Mouse (Mus musculus): ENCODE results near the gene Gm20696. TPM values are rescaled to one million over a fixed set of nuclear protein-coding genes. Genes with fewer than 3 reads are reported as not detected.

Gm20696 gene
- polyA plus RNA-seq, 1 experiment from 2014 or later: 1.9 TPM

- 54% methylated on average over 4 of the region's 4 CpGs for WGBS
These were observed 291.2 kb downstream of the Gm20696 start for GRCm38 (mm10) chr6:99375376-99375775.

GRCm38 (mm10) chr6:99374448-99375271 is 291.9 kb downstream of the Gm20696 start:
- no peaks in the 10 kb centered on the region for H3K27me3 ChIP-seq (ENCODE audit: control insufficient read depth, insufficient read depth, low read length)
- peak overlapping the region; percentile 40; the same call in 1 of the 2 replicates for H3K9ac ChIP-seq (ENCODE audit: low read length)
- H3K4me2 ChIP-seq (ENCODE audit: low read depth, low read length): no peak overlapping the region
- peaks cover 32% of the 10 kb centered on the region for H3K4me1 ChIP-seq (ENCODE audit: control insufficient read depth, insufficient read depth, low read length)
- H3K9me3 ChIP-seq (replicated peaks; ENCODE audit: control insufficient read depth, low read length): no peaks in the 10 kb centered on the region
- H3K4me3 ChIP-seq (replicated peaks; ENCODE audit: low read length): no peak overlapping the region
- H3K27ac ChIP-seq (ENCODE audit: low read length): peak overlapping the region; percentile 56
- H3K36me3 ChIP-seq (ENCODE audit: control insufficient read depth, insufficient read depth, low read length): no peaks in the 10 kb centered on the region
- WGBS: 57% methylated on average over 19 of the region's 19 CpGs
- ATAC-seq (ENCODE audit: insufficient read depth, low FRiP score): peak; percentile 63

More at GRCm38 (mm10) chr6:99375376-99375775, 291.2 kb downstream of the Gm20696 start:
- no peak overlapping the region for H3K4me3 ChIP-seq (replicated peaks; ENCODE audit: low read length)
- peak overlapping the region; percentile 78 for H3K27ac ChIP-seq (ENCODE audit: low read length)
- H3K4me2 ChIP-seq (ENCODE audit: low read depth, low read length): no peak overlapping the region
- no peaks in the 10 kb centered on the region for H3K9me3 ChIP-seq (replicated peaks; ENCODE audit: control insufficient read depth, low read length)
- peaks cover 32% of the 10 kb centered on the region; the same call in 1 of the 2 replicates for H3K4me1 ChIP-seq (ENCODE audit: control insufficient read depth, insufficient read depth, low read length)
- no peaks in the 10 kb centered on the region for H3K27me3 ChIP-seq (ENCODE audit: control insufficient read depth, insufficient read depth, low read length)
- 0 out of 2 replicates have a peak, but pooled peaks have one; percentile 43 for ATAC-seq (ENCODE audit: insufficient read depth, low FRiP score)
- H3K36me3 ChIP-seq (ENCODE audit: control insufficient read depth, insufficient read depth, low read length): no peaks in the 10 kb centered on the region
- peak overlapping the region; percentile 19; the same call in 1 of the 2 replicates for H3K9ac ChIP-seq (ENCODE audit: low read length)

GRCm38 (mm10) chr6:99372427-99372826 is 294.2 kb downstream of the Gm20696 start:
- 67% methylated on average over 5 of the region's 5 CpGs for WGBS
- Histone ChIP-seq H3K4me2 (ENCODE audit: low read depth, low read length) (no peak overlapping the region), H3K4me1 (ENCODE audit: control insufficient read depth, insufficient read depth, low read length) (peaks cover 23% of the 10 kb centered on the region), H3K36me3 (ENCODE audit: control insufficient read depth, insufficient read depth, low read length) (no peaks in the 10 kb centered on the region), H3K9ac (ENCODE audit: low read length) (no peak overlapping the region), H3K27ac (ENCODE audit: low read length) (no peak overlapping the region), H3K4me3 (replicated peaks; ENCODE audit: low read length) (no peak overlapping the region), H3K27me3 (ENCODE audit: control insufficient read depth, insufficient read depth, low read length) (no peaks in the 10 kb centered on the region), H3K9me3 (replicated peaks; ENCODE audit: control insufficient read depth, low read length) (no peaks in the 10 kb centered on the region)
- ATAC-seq (ENCODE audit: insufficient read depth, low FRiP score): no peak

- Histone ChIP-seq H3K9ac (ENCODE audit: low read length) (no peak overlapping the region), H3K4me1 (ENCODE audit: control insufficient read depth, insufficient read depth, low read length) (peaks cover 20% of the 10 kb centered on the region), H3K27me3 (ENCODE audit: control insufficient read depth, insufficient read depth, low read length) (no peaks in the 10 kb centered on the region), H3K36me3 (ENCODE audit: control insufficient read depth, insufficient read depth, low read length) (no peaks in the 10 kb centered on the region), H3K4me3 (replicated peaks; ENCODE audit: low read length) (no peak overlapping the region), H3K9me3 (replicated peaks; ENCODE audit: control insufficient read depth, low read length) (no peaks in the 10 kb centered on the region), H3K27ac (ENCODE audit: low read length) (no peak overlapping the region), H3K4me2 (ENCODE audit: low read depth, low read length) (no peak overlapping the region)
- no peak for ATAC-seq (ENCODE audit: insufficient read depth, low FRiP score)
- WGBS: 48% methylated on average over 6 of the region's 6 CpGs
These were observed 294.6 kb downstream of the Gm20696 start for GRCm38 (mm10) chr6:99372016-99372415.

GRCm38 (mm10) chr6:99369931-99370330 is 296.7 kb downstream of the Gm20696 start:
- H3K36me3 ChIP-seq (ENCODE audit: control insufficient read depth, insufficient read depth, low read length): no peaks in the 10 kb centered on the region
- WGBS: 76% methylated on average over 2 of the region's 2 CpGs

GRCm38 (mm10) chr6:99369156-99369555 is 297.4 kb downstream of the Gm20696 start:
- no peak overlapping the region for H3K4me3 ChIP-seq (replicated peaks; ENCODE audit: low read length)
- H3K4me1 ChIP-seq (ENCODE audit: control insufficient read depth, insufficient read depth, low read length): peaks cover 3% of the 10 kb centered on the region; the same call in 1 of the 2 replicates
- H3K4me2 ChIP-seq (ENCODE audit: low read depth, low read length): no peak overlapping the region
- 81% methylated on average over 3 of the region's 3 CpGs for WGBS
- ATAC-seq (ENCODE audit: insufficient read depth, low FRiP score): no peak
- H3K36me3 ChIP-seq (ENCODE audit: control insufficient read depth, insufficient read depth, low read length): no peaks in the 10 kb centered on the region
- H3K9me3 ChIP-seq (replicated peaks; ENCODE audit: control insufficient read depth, low read length): no peaks in the 10 kb centered on the region
- peak overlapping the region; percentile 63; the same call in 1 of the 2 replicates for H3K27ac ChIP-seq (ENCODE audit: low read length)
- no peaks in the 10 kb centered on the region for H3K27me3 ChIP-seq (ENCODE audit: control insufficient read depth, insufficient read depth, low read length)
- no peak overlapping the region for H3K9ac ChIP-seq (ENCODE audit: low read length)

More at GRCm38 (mm10) chr6:99369931-99370330, 296.7 kb downstream of the Gm20696 start:
- Histone ChIP-seq H3K9me3 (replicated peaks; ENCODE audit: control insufficient read depth, low read length) (no peaks in the 10 kb centered on the region), H3K4me1 (ENCODE audit: control insufficient read depth, insufficient read depth, low read length) (peaks cover 10% of the 10 kb centered on the region), H3K27ac (ENCODE audit: low read length) (peak overlapping the region; percentile 63; the same call in 1 of the 2 replicates), H3K9ac (ENCODE audit: low read length) (0 out of 2 replicates have a peak overlapping the region, but pooled peaks have one; percentile 10), H3K4me2 (ENCODE audit: low read depth, low read length) (no peak overlapping the region), H3K27me3 (ENCODE audit: control insufficient read depth, insufficient read depth, low read length) (no peaks in the 10 kb centered on the region), H3K4me3 (replicated peaks; ENCODE audit: low read length) (no peak overlapping the region)
- no peak; the same call in 1 of the 2 replicates for ATAC-seq (ENCODE audit: insufficient read depth, low FRiP score)

- Histone ChIP-seq H3K27ac (ENCODE audit: low read length) (no peak overlapping the region), H3K36me3 (ENCODE audit: control insufficient read depth, insufficient read depth, low read length) (no peaks in the 10 kb centered on the region), H3K4me1 (ENCODE audit: control insufficient read depth, insufficient read depth, low read length) (no peaks in the 10 kb centered on the region; the same call in 1 of the 2 replicates), H3K9ac (ENCODE audit: low read length) (no peak overlapping the region), H3K9me3 (replicated peaks; ENCODE audit: control insufficient read depth, low read length) (no peaks in the 10 kb centered on the region), H3K4me3 (replicated peaks; ENCODE audit: low read length) (no peak overlapping the region), H3K4me2 (ENCODE audit: low read depth, low read length) (no peak overlapping the region), H3K27me3 (ENCODE audit: control insufficient read depth, insufficient read depth, low read length) (no peaks in the 10 kb centered on the region)
- 81% methylated on average over 4 of the region's 4 CpGs for WGBS
- ATAC-seq (ENCODE audit: insufficient read depth, low FRiP score): no peak
These were observed 298.4 kb downstream of the Gm20696 start for GRCm38 (mm10) chr6:99368118-99368753.

GRCm38 (mm10) chr6:99364545-99364944 is 302.1 kb downstream of the Gm20696 start:
- WGBS: 37% methylated on average over 6 of the region's 6 CpGs
- Histone ChIP-seq H3K4me3 (replicated peaks; ENCODE audit: low read length) (no peak overlapping the region), H3K9ac (ENCODE audit: low read length) (no peak overlapping the region), H3K27ac (ENCODE audit: low read length) (peak overlapping the region; percentile 11; the same call in 1 of the 2 replicates), H3K9me3 (replicated peaks; ENCODE audit: control insufficient read depth, low read length) (no peaks in the 10 kb centered on the region), H3K36me3 (ENCODE audit: control insufficient read depth, insufficient read depth, low read length) (no peaks in the 10 kb centered on the region), H3K4me2 (ENCODE audit: low read depth, low read length) (no peak overlapping the region), H3K27me3 (ENCODE audit: control insufficient read depth, insufficient read depth, low read length) (no peaks in the 10 kb centered on the region), H3K4me1 (ENCODE audit: control insufficient read depth, insufficient read depth, low read length) (no peaks in the 10 kb centered on the region)
- ATAC-seq (ENCODE audit: insufficient read depth, low FRiP score): no peak

GRCm38 (mm10) chr6:99360581-99360980 is 306.0 kb downstream of the Gm20696 start:
- ATAC-seq (ENCODE audit: insufficient read depth, low FRiP score): no peak
- no peak overlapping the region for H3K4me2 ChIP-seq (ENCODE audit: low read depth, low read length)
- no peaks in the 10 kb centered on the region for H3K36me3 ChIP-seq (ENCODE audit: control insufficient read depth, insufficient read depth, low read length)
- no peak overlapping the region for H3K27ac ChIP-seq (ENCODE audit: low read length)
- no peak overlapping the region for H3K4me3 ChIP-seq (replicated peaks; ENCODE audit: low read length)
- 83% methylated on average over 4 of the region's 4 CpGs for WGBS
- H3K9ac ChIP-seq (ENCODE audit: low read length): no peak overlapping the region
- no peaks in the 10 kb centered on the region for H3K4me1 ChIP-seq (ENCODE audit: control insufficient read depth, insufficient read depth, low read length)
- no peaks in the 10 kb centered on the region for H3K27me3 ChIP-seq (ENCODE audit: control insufficient read depth, insufficient read depth, low read length)
- no peaks in the 10 kb centered on the region for H3K9me3 ChIP-seq (replicated peaks; ENCODE audit: control insufficient read depth, low read length)

All from stomach, embryonic 16.5 days (tissue).